Mouse (Mus musculus) lung, postnatal 0 days (tissue): ENCODE measurements around the gene Tgtp2. TPM values are rescaled to one million over a fixed set of nuclear protein-coding genes. Genes with fewer than 3 reads are reported as not detected.
"Not testable (repeated sequence)": the region's sequence is repeated elsewhere in the genome, so short reads cannot be mapped to it uniquely, and the experiment has no call there.

Experiments used
- ATAC-seq: fragments of 200-750 bp; cut with Nextera tagmentation; 2 replicates; pipeline ENCODE4 v1.8.0; 2017; ENCODE audit warnings: moderate library complexity
- DNase-seq: peaks from one replicate; pipeline ENCODE4 v3.0.0-alpha.2; 2016; ENCODE audit warnings: low spot score
- H3K27ac ChIP-seq: fragments of 300-500 bp; sonication (generic); 2 replicates; pipeline ENCODE4 v1.5.1; 2014; ENCODE audit warnings: antibody characterized with exemption, mild to moderate bottlenecking, low read length, mixed read lengths
- H3K27me3 ChIP-seq: fragments of 300-500 bp; sonication (generic); replicated peaks from 2 replicates; pipeline ENCODE4 v1.6.1; 2014; ENCODE audit warnings: low read length, mixed read lengths; ENCODE audit not compliant: insufficient read depth
- H3K36me3 ChIP-seq: fragments of 300-500 bp; sonication (generic); 2 replicates; pipeline ENCODE4 v1.6.1; 2014; ENCODE audit warnings: low read length, mixed read lengths; ENCODE audit not compliant: insufficient read depth
- H3K4me1 ChIP-seq: fragments of 300-500 bp; sonication (generic); 2 replicates; pipeline ENCODE4 v1.6.1; 2014; ENCODE audit warnings: antibody characterized with exemption, low read depth, low read length, mixed read lengths; ENCODE audit not compliant: insufficient read depth
- H3K4me2 ChIP-seq: fragments of 300-500 bp; sonication (generic); replicated peaks from 2 replicates; pipeline ENCODE4 v1.6.1; 2014; ENCODE audit warnings: low read depth, mild to moderate bottlenecking, low read length, moderate library complexity, mixed read lengths
- H3K4me3 ChIP-seq: fragments of 300-500 bp; sonication (generic); 2 replicates; pipeline ENCODE4 v1.5.1; 2014; ENCODE audit warnings: low read depth, low read length
- H3K9ac ChIP-seq: fragments of 300-500 bp; sonication (generic); replicated peaks from 2 replicates; pipeline ENCODE4 v1.6.1; 2014; ENCODE audit warnings: low read depth, mild to moderate bottlenecking
- H3K9me3 ChIP-seq: fragments of 300-500 bp; sonication (generic); 2 replicates; pipeline ENCODE4 v1.6.1; 2016; ENCODE audit warnings: low read length, mixed read lengths
- CTCF ChIP-seq: IDR thresholded peaks from 2 replicates; pipeline ENCODE4 v1.5.1; 2016; ENCODE audit warnings: antibody characterized with exemption, mild to moderate bottlenecking
- EP300 ChIP-seq: IDR thresholded peaks from 2 replicates; pipeline ENCODE4 v1.6.1; 2016; ENCODE audit warnings: antibody characterized with exemption, mild to moderate bottlenecking, control low read depth
- WGBS: fragments of 180-500 bp; shearing (Covaris S2); extraction: QIAGEN DNeasy Blood & Tissue Kit; methylation state at CpG from one replicate; pipeline ENCODE4 v1.1.7; 2014; 5-methylcytosine and 5-hydroxymethylcytosine counted together
- polyA plus RNA-seq: library from polyadenylated mRNA; unstranded; fragments of >200 nt; fragmentation: Nextera tagmentation; extraction: Ambion mirVana; gene quantifications from 2 replicates; pipeline ENCODE4 v1.2.1, GENCODE M21; 2015

Gene Tgtp2
- polyA plus RNA-seq, 1 experiment from 2014 or later = 4.9 TPM

DNA sequence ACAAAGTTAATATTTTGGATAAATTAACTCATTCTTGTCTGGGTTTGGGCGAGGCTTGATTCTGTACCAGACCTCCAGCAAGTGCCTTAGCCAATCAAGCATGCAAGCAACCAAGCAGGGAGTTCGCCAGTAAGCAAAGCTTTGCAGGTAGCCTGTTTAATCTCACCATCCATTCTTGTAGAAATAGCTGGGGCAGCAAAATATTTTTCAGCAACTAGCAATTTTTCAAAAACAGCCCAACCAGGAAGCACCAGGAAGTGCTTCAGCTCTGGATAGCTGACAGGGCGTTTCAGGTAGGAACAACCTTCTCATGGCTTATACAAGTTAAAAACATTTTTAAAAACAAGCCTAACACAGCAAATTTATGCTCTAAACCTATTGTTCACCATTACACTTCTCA lies 17.9 kb upstream of the Tgtp2 start:
- WGBS = 81% methylated on average over 3 of the region's 3 CpGs
- H3K27ac ChIP-seq = no peak overlapping the region
- no peak overlapping the region for H3K9ac ChIP-seq
- H3K27me3 ChIP-seq = no peaks in the 10 kb centered on the region
- no peaks in the 10 kb centered on the region for H3K9me3 ChIP-seq
- DNase-seq (no peak), ATAC-seq (no peak)
- H3K36me3 ChIP-seq = no peaks in the 10 kb centered on the region
- TF ChIP-seq EP300 (no peak), CTCF (no peak)
- no peak overlapping the region for H3K4me3 ChIP-seq
- H3K4me2 ChIP-seq = no peak overlapping the region
- H3K4me1 ChIP-seq = peaks cover 3% of the 10 kb centered on the region; the same call in 1 of the 2 replicates

GRCm38 (mm10) chr11:49081356-49081755 lies 17.4 kb upstream of the Tgtp2 start:
- Histone ChIP-seq H3K4me3 (no peak overlapping the region), H3K36me3 (no peaks in the 10 kb centered on the region), H3K27ac (no peak overlapping the region), H3K9me3 (no peaks in the 10 kb centered on the region), H3K4me1 (no peaks in the 10 kb centered on the region; the same call in 1 of the 2 replicates), H3K27me3 (no peaks in the 10 kb centered on the region), H3K9ac (no peak overlapping the region), H3K4me2 (no peak overlapping the region)
- DNase-seq = peak; percentile 38
- 81% methylated on average over 4 of the region's 4 CpGs for WGBS
- no peak for ATAC-seq
- TF ChIP-seq CTCF (no peak), EP300 (0 out of 2 replicates have a peak, but pooled peaks have one; percentile 13)

DNA sequence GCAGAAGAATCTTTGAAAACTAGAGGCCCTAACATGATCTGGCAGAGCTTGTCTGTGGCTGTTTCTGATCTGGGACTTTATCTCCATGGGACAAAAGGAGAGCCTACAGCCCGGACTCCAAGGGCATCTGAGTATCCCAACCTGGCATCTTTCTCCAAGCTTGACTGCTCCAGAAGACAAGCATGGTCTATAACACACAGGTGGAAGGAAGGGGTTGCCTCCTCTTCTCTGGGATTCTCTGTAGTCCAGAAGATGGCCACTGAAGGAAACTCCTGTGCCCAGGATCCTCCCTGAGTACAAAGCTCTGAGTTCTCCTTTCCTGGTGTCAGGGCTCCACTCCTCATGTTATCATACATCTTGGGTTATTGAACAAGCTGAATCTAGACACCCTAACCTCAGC lies 16.6 kb upstream of the Tgtp2 start:
- WGBS = 74% methylated on average over 1 of the region's 1 CpGs
- H3K27ac ChIP-seq = no peak overlapping the region
- no peak overlapping the region for H3K9ac ChIP-seq
- H3K9me3 ChIP-seq = no peaks in the 10 kb centered on the region
- H3K36me3 ChIP-seq = no peaks in the 10 kb centered on the region
- no peak for TF ChIP-seq EP300
- no peak for TF ChIP-seq CTCF
- no peak overlapping the region for H3K4me2 ChIP-seq
- H3K4me1 ChIP-seq = no peaks in the 10 kb centered on the region; the same call in 1 of the 2 replicates
- no peaks in the 10 kb centered on the region for H3K27me3 ChIP-seq
- ATAC-seq (no peak), DNase-seq (no peak)
- H3K4me3 ChIP-seq = no peak overlapping the region

GRCm38 (mm10) chr11:49078719-49079118 lies 14.7 kb upstream of the Tgtp2 start:
- Histone ChIP-seq H3K4me3 (no peak overlapping the region), H3K9ac (no peak overlapping the region), H3K27me3 (no peaks in the 10 kb centered on the region), H3K9me3 (no peaks in the 10 kb centered on the region), H3K27ac (no peak overlapping the region), H3K4me1 (no peaks in the 10 kb centered on the region), H3K36me3 (no peaks in the 10 kb centered on the region), H3K4me2 (no peak overlapping the region)
- ATAC-seq (no peak), DNase-seq (no peak)
- TF ChIP-seq EP300 (no peak), CTCF (no peak)
- 77% methylated on average over 3 of the region's 3 CpGs for WGBS

DNA sequence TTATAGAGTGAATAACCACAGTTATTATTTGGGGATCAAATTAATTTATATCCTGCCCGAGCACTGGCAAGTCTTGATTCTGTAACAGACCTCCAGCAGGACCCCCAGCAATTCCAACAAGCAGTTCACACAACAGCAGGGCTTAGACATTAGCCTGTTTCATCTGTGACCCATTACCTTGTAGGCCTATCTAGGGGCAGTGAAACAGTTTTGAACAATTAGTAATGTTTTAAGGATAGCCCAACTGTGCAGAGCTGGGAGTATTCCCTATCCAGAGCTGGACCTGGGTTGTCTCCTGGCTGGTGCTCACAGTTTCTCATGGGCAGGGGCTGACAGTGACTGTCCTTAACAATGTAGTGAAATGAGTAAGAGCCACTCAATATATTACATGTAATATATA lies 13.0 kb upstream of the Tgtp2 start:
- no peak overlapping the region for H3K4me3 ChIP-seq
- no peak overlapping the region for H3K27ac ChIP-seq
- H3K9me3 ChIP-seq = no peaks in the 10 kb centered on the region
- H3K4me2 ChIP-seq = no peak overlapping the region
- H3K36me3 ChIP-seq = no peaks in the 10 kb centered on the region
- 72% methylated on average over 1 of the region's 1 CpGs for WGBS
- H3K9ac ChIP-seq = no peak overlapping the region
- H3K4me1 ChIP-seq = no peaks in the 10 kb centered on the region
- DNase-seq (no peak), ATAC-seq (no peak)
- no peak for TF ChIP-seq CTCF
- no peak for TF ChIP-seq EP300
- H3K27me3 ChIP-seq = no peaks in the 10 kb centered on the region

DNA sequence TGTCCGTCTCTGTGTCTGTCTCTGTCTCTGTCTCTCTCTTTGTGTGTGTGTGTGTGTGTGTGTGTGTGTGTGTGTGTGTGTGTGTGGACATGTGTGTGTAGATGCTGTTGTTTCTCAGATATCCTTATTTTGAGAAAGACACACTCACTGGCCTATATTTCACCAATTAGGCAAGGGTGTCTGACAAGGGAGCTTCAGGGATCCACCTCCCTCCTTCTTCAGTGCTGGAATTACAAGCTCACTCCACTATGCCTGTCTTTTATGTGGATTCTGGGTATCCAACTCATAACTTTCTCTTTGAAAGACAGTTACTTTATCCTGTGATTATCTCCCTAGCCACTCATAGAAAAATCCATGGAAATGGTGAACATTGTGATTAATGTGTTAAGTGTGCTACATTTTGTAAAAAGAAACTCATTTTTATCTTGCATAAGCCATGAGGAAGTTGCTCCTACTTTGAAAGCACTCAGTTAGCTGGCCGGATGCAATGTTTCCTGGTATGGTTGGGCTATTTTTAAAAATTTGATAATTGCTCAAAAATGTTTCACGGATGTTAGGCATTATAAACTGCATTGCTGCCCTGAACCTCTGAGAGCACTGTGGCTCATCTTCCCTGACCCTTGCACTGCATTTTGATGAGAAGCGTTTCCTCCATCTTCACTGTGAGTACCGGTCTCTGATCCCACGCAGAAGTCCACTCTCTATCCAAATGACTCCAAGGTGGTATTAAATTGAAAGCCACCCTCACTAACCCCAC lies 12.2 kb upstream of the Tgtp2 start, which contains the start of gene Ifi47:
Ifi47 (plus strand) TSS at position 587 of the 757 bp plus-strand sequence.
- peak; percentile 77 for ATAC-seq
- not testable (repeated sequence) for H3K27me3 ChIP-seq, H3K9me3 ChIP-seq, H3K36me3 ChIP-seq, H3K4me3 ChIP-seq, H3K27ac ChIP-seq, H3K4me1 ChIP-seq, H3K9ac ChIP-seq, H3K4me2 ChIP-seq
- TF ChIP-seq CTCF (0 out of 2 replicates have a peak, but pooled peaks have one; percentile 14), EP300 (peak; percentile 41; the same call in 1 of the 2 replicates)
- WGBS = 41% methylated on average over 6 of the region's 6 CpGs
- DNase-seq = peak; percentile 81
